Mouse (Mus musculus): ENCODE results near the gene 1700007K13Rik.
A peak's percentile ranks its signal among the peaks of the same experiment; 100 is the strongest.

The 1700007K13Rik gene

DNA sequence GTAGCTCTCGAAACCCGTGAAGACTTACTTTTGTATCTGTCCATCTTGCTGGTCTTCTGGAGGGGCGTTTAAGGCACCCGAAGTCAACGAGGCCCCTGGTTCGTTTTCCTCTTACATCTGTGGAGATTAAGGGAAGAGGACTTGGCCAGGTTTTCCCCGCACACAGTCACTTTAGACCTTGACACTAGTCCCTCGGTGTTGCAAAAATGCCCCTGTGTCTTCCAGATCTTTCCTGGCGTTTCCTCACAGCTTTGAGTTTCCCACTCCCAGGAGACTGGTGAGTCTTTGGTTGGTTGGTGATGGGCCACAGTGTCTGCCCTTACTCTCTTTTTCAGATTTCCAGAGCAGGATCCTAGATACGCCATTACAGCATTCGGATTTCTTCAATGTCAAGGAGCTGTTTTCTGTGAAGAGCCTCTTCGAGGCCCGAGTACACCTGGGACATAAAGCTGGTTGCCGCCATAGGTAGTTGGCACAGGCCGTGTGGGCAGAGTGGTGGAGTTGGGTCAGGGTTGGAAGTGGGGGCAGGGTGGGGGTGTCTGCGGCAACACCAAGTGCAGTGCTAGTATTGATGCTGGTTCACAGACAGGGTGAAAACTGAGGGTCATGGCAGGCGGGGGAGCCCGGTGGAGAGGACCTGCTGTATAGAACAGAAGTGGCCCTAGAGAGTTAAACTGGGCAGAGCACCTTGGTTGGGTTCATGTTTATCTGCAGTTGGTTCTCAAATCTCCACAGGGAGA, 2.5 kb upstream of the 1700007K13Rik start:
- DNase-seq: peak; percentile 7

DNA sequence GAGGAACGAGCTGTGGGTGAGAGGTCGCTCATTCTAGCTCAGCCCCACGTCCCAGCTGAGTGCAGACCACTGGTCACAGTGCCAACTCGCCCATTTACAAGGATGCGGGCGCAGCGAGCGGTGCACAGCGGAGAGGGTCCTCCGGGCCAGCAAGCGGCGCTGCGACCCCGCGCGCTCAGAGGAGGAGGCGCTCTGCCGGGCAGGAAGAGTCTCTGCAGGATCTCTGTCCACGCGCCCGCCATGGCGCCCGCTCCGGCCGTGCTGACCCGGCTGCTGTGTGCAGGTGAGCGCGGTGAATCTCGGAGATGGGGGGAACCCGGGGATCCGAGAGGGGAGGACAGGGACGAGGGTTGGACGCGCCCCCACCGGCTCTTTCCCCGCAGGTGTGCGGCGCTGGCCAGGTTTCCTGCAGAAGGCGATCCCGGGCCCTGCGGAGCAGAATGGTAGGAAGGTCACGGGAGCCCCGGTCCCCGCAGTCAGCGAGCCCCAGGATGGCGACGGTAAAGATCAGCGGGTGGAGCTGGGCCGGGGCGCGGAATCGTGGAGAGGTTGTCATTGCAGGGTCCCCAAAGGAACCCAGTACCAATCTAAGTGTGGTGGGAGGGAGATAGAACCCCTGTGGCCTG, 1.8 kb upstream of the 1700007K13Rik start, which contains the start of gene Mrps2:
Mrps2 (plus strand) TSS at position 207 of the 626 bp plus-strand sequence.
- DNase-seq: peak; percentile 78

DNA sequence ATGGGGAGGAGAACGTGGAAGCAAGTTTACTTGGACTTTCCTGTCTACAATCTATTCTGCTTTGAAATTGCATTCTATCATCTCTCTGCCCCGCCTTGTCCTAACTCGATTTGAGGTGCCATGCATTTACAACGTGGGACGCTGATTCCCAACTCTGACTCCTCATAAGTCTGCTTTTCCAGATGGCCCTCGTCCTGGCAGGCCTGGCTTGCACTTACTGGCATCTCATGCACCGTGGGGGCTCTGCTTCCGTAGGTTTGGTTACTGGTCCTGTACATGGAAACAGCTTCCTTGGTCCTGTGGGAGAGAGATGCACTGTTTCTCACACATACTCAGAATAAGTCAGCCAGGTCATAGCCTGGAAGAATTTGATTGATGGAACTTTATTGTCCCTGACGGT, 1.2 kb downstream of the 1700007K13Rik start:
- DNase-seq: no peak

DNA sequence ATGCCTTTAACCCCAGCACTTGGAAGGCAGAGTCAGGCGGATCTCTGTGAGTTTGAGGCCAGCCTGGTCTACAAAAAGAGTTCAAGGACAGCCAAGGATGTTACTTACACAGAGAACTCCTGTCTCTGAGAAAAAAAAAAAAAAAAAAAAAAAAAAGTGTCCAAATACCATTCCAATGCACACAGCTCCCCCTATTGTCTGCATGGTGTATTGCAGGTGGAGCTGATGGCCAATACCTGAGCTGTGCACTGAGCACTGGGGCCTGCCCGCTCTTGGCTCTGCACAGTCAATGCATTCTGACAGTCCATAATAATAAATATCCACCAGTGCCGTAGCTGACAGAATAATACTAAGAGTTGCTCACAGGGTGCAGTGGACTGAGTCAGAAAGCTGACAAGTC, 2.2 kb downstream of the 1700007K13Rik start:
- DNase-seq: peak; percentile 63

DNA sequence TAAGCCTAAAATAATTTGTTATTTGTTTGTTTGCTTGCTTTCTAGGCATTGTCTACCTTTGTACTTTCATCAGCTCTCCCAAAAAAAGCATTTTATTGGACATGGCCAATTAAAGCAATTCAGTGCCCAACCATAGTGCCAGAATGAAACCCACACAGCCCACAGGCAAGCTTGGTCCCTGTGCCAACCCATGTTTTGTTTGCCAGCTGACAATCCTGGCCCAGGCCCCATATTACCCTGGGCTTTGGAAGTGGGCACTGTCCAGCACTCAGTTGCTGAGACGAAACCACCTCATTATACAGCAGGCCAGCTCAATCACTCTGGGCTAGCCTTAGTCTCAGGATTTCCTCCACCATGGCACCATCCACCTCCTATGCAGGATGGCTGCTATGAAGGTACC, 9.5 kb downstream of the 1700007K13Rik start:
- no peak for DNase-seq

DNA sequence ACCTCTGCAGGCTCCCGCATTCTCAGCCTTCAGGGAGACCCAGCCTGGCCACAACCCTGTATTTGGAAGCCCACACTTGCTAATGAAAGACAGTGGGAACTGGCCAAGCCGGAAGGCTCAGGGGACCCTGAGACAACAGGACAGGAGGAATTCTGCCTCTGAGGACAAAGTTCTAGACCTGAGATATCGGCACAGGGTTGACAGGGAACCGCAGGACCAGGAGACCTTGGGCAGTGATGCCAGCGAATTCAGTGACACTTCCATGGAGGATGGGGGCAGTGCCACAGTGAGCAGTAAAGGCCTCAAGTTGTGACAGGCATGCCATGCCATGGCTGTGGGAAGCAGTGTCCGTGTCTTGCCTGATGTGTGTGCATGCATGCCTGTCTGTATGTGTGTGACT, 12.6 kb downstream of the 1700007K13Rik start:
- no peak for DNase-seq

DNA sequence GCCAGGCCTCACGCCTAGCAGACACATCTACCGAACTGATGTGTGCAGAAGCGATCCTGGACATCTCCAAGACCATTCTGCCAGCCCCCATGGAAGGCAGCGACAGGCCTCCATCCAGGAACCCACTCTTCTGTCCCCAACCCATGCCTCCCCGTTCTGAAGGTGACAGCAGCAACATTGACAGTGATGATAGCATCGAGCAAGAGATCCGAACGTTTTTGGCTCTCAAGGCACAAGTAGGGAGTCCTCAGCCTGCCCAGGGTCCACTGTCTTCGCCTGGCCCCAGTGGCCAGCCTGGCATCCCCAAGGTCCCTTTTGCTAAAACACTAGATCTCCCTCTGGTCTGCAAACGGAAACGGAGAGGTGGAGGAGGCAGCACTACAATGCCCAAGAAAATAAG, 14.5 kb downstream of the 1700007K13Rik start:
- no peak for DNase-seq

DNA sequence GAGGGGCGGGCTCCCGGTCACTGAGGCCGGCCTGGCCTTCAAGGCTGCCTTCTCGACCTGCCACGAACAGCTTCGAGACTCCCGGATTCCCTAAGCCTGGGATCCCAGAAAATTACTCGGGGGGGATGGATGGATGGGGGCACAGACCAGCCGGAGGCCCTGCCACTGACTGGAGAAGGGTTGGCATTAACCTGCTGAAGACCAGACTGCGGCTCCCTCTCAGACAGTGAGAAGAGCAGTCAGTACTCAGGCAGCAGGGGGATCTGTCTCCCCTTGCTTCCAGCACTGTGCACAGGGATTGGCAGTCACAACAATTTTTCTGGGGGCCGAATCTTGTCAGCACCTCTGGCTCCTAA, 18.8 kb downstream of the 1700007K13Rik start:
- no peak for DNase-seq

DNA sequence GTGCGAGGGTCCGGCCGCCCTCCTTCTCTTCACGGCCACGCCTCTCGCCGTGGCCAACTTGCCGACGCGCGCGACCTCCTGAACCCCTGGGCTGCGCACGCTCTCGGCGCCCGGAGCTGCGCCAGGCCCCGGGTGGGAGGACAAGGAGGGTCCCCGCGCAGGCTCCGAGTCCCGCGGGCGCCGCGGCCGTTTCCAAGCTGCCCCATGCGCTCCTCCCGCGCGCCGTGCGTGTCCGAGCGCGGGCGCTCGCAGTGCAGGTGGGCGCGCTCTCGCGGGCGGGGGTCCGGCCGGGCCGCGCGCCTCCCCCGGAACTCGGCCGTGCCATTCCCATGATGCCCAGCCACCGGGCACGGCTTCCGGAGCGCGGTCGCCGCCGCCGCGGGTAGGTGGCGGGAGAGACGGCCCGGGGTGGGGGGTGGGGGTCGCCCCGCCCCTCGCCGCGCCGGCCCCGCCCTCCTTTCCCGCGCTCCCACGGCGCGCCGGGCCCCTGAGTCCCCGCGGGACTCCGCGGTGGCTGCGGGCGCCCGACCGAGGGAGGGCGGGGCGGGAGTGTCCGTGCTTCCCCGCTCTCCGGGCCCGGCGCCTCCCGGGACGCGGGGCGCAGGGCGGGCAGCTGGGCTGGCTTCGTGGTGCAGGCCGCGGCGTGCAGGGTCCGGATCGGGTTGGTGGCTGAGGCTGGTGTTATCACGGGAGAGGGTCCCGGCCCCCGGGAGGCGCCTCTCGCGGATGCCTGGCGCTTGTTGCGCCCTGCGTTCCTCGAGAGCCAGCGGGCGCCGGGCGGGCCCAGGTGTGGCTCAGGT, 19.4 kb downstream of the 1700007K13Rik start, which contains the start of gene Ppp1r26:
Ppp1r26 (plus strand) TSS at position 286 of the 800 bp plus-strand sequence.
- peak; percentile 40 for DNase-seq

DNA sequence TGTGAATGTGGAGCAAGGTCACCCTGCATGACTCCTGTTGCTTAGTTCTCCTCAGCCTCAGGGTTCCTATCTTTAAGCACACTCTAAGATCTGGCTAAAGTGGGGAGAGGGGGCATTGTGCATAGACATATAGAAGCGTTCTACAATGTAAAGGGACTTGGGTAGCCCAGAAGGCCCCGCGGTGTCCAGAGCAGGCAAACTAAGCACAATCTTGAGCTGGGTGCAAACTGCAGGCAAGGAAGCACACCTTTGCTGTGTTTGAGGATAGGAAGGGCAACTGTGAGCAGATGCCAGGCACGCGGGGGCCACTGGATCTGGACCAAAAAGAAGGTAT, 20.0 kb downstream of the 1700007K13Rik start:
- DNase-seq: no peak

DNA sequence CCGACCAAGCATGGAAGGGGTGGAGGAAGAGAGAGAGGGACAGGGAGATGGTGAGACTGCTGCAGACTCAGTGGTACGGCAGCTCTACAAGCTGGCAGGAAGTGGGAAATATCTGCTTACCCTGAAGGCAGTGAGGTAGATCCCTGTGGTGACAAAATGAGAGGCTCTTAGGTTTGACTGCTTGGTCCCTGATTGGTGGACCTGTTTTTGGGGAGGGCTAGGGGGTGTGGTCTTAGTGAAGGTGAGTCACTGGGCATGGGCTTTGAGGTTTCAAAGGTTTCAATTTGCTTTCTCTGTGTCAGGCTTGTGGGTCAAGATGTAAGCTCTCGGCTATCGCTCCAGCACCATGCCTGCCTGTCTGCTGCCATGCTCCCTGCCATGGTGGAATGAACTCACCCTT, 21.1 kb downstream of the 1700007K13Rik start:
- DNase-seq: no peak

DNA sequence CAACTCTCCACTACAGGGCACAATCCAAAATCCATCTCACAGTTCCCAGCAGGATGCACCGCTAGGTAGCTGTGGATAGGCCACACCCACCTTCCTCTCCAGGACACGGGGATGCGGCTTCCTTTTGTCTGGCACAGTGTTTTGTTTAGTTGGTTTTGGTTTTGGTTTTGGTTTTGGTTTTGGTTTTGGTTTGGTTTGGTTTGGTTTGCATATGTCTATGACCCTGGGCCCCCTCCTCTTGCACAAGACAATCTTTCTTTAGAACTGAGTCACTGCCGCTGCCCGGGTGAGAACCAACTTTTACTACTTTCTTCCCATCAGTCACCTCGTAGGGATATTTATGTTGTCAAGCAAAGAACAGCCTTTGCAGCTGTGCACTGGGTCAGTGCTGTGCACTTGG, 25.3 kb downstream of the 1700007K13Rik start:
- DNase-seq: no peak

DNA sequence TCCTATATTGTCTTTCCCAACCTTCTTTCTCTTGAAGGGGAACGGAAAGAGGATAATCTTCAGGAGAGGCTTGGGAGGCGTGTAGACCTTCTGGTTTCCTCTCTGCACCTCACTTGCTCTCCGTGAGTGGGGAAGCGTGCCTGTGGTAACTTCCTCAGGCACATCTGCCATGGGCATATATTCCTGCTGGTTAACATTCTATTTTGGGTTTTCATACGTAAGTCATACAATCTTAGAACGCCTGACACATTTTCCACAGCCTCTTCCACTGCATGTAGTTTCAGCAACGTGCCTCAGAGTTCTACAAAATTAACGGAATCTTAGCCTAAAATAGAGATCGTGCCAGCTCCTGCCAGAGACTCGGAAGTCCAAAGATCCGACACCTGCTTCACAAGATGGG, 30.7 kb downstream of the 1700007K13Rik start:
- DNase-seq: no peak

DNA sequence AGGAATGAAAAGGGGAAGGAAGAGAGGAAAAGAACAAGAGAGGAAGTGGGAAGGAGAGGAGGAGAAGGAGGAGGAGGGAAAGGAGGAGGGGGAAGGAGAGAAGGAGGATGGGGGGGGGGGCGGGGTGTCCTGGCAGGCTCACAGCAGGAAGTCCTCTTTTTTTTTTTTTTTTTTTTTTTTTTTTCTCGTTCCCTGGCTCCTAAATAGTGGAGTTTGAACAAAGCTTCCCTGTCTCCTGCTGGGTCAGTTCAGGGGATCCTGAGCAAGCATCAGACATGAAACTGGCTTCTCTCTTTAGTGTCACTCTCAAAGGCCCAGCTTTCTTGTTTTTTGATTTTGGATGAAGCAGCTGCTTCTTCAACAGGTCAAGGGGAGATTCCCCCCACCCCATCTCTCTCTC, 32.6 kb downstream of the 1700007K13Rik start:
- no peak for DNase-seq

DNA sequence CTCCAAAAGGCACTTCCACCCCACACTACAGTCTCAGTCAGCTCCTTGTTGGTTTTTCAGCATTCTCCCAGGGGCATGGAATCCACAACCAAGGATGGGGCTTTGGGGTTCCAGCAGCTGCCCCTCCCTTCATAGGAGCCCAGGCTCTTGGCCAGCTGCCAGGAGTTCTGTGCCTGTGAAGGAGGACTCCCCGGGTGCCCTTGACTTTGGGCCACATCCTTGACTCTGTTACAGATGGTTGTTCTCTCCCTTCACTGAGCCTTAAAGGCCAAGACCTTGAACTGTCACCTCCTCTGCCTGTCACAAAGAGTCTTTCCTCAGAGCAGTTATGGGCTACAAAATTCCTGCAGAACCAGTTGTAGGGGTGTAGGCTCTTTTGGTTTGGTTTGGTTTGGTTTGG, 33.3 kb downstream of the 1700007K13Rik start:
- peak; percentile 22 for DNase-seq

DNA sequence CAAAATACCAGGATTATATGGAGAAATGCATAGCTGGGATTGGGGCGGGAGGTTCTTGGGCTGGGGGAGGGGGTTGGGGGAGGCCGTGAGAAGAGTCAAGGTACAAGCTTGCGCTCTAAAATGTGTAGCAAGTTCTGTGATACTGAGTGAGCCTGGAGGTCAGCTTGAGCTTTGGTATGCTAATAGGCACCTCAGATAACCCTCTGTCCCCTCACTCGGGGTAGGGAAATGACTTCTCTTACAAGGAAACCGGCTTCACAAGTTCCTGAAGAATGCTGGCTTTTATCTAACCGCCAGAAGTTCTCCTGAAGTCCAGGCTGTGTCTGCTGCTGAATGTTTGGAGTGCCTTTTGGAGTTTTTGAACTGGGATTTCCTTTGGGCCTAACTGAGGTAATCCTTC, 35.3 kb downstream of the 1700007K13Rik start:
- DNase-seq: no peak

DNA sequence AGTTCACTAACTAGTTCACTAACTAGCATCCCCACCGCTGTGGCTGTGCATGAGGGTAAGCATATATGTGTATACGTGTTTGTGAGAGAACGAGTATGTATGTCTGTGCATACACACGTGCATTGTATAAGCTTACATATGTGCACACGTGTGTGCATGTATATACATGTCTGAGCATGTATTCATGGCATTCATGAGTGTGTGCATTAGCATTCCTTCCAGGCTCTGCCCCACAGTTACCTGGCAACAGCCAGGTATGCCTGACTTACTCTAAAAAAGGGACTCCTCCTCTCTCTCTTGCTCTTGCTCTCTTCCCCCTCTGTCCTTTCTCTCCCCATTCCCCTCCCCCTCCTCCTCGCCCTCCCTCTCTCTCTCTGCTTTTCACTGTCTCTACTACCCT, 38.9 kb downstream of the 1700007K13Rik start:
- DNase-seq: no peak

DNA sequence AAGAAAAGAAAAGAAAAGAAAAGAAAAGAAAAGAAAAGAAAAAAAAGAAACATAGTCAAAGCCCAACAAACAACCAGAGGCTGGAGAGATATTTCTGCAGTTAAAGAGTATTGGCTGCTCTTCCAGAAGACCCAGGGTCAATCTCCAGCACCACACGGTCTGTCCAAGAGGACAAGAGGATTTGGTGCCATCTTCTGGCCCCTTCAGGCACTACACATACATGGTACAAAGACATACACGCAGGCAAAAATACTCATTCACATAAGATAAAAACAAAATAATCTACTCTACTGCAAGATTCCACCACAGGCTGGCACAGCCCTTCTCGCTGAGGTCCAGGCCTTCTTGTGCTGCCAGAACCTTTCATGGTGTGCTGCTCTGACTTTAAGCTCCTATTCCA, 43.0 kb downstream of the 1700007K13Rik start:
- peak; percentile 27 for DNase-seq

DNA sequence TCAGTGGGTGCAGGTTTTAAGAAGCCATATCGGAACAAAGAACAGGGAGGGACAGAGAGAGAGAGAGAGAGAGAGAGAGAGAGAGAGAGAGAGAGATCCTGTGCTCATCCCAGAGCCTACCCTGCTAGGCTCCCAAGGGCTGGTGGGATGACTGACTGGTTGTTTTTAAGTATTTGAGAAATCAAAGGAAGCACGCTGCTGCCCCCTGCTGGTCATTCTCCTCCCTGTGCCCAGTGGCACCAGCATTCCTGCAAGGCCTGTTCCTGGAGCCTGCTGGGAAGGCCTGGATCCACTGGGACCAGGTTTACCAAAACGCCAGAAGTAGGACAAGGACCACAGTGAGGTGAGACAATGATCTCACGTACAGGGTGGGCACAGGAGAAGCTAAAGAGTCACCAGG, 46.2 kb downstream of the 1700007K13Rik start:
- DNase-seq: peak; percentile 73

DNA sequence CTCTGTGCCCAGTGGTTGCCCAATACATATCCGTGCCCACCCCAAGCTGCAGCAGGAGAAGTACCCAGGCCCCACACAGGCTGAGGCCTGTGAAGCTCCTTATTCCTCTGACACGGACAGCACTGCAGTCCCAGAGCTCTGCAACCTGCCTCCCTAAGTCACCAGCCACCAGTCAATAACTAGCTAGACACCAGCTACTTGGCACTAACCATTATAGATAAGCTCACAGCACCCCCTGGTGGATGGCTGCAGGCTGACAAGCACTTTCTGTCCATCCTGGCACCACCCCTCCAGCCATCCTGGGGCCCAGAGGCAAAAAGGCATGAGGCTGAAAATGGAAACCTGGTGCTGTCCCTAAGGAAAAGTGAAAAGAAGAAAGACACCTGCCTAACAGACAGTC, 48.1 kb downstream of the 1700007K13Rik start:
- DNase-seq: peak; percentile 75

DNA sequence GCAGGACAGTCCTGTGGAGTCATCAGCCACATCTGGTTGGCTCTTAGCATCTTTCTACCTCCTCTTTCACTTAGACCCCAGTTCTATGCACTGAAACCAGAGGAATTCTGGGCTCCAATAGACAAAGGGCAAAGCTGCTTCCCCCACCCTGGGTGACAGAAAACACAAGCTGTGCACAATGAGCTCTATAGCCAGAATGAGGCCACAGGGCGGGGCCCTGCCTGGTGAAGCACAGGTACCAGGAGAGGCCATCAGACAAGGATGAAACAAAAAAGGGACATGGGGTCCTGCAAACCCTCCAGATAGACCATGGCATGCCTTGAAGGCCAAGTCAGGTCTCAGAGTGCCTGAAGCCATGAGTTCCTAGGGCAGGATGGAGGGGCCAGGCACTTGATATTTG, 49.6 kb downstream of the 1700007K13Rik start:
- no peak for DNase-seq

DNA sequence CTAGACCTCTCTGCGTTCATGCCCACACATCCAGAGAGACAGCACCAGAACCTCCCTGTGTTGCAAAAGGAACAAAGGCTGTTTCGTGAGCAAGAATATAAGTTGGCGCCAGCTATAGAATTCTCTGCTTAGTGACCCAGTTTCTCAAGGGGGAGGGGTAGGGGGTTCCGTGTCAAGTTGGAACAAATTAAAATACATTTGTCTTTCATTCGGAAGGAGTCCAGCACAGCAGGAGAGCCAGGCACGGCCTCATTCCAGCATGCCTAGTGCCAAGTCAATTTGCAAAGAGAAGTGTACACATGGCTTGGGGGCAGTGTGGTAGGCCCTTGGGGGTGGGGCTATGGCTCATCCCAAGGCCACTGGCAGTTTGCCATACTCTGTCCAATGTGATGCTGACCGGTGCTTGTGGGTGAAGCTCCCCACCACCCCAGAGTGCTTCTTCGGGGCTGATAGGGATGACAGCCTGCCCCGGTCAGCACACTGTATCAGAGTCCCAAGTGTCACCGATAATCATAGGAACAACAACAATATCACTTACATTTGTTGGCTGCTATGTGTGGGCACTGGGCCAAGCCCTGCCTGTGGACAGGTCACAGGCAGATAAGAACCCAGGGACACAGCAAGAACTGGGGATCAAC, 50.6 kb downstream of the 1700007K13Rik start:
- no peak for DNase-seq

DNA sequence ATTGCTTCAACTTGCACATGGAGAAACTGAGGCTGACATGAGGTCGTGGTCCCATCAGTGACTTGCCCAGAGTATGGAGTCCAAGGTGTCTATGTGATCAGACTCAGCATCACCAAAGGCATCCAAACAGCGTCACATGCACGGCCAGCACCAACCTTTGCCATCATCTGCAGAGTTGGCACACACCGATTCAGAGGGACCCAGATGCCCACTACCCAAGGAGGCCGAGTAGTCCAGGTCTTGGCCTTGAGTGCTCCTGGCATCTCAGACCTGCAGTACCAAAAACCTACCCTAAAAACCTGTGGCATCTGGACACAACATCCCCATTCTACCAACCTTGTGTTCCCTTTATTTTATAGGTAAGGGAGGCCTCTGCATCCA, 51.4 kb downstream of the 1700007K13Rik start:
- DNase-seq: no peak
